Mouse (Mus musculus): ENCODE data around the gene Lmna. TPM values are rescaled to one million over a fixed set of nuclear protein-coding genes. Genes with fewer than 3 reads are reported as not detected.

Lmna gene
- polyA plus RNA-seq, 1 experiment from 2014 or later, result 96.0 TPM

- WGBS, result 41% methylated on average over 8 of the region's 8 CpGs
- Histone ChIP-seq H3K9ac (ENCODE audit: low read length) (0 out of 2 replicates have a peak overlapping the region, but pooled peaks have one; percentile 7), H3K4me2 (ENCODE audit: low read length) (peak overlapping the region; percentile 3; the same call in 1 of the 2 replicates), H3K4me1 (replicated peaks; ENCODE audit: control insufficient read depth, insufficient read depth, low read length) (peaks cover 40% of the 10 kb centered on the region), H3K9me3 (ENCODE audit: control insufficient read depth, low read length) (no peaks in the 10 kb centered on the region), H3K27me3 (replicated peaks; ENCODE audit: control insufficient read depth, insufficient read depth, low read length) (no peaks in the 10 kb centered on the region), H3K27ac (ENCODE audit: low read depth) (no peak overlapping the region), H3K4me3 (ENCODE audit: low read depth, low read length) (no peak overlapping the region), H3K36me3 (ENCODE audit: control insufficient read depth, insufficient read depth, low read length) (peaks cover 13% of the 10 kb centered on the region)
- no peak for DNase-seq (ENCODE audit: low spot score)
- ATAC-seq (replicated peaks; ENCODE audit: low FRiP score, low TSS enrichment, low read depth), result no peak
Measured at GRCm38 (mm10) chr3:88527565-88527964, 17.8 kb upstream of the Lmna start.

- Histone ChIP-seq H3K27me3 (replicated peaks; ENCODE audit: control insufficient read depth, insufficient read depth, low read length) (no peaks in the 10 kb centered on the region), H3K9ac (ENCODE audit: low read length) (no peak overlapping the region), H3K9me3 (ENCODE audit: control insufficient read depth, low read length) (no peaks in the 10 kb centered on the region), H3K4me3 (ENCODE audit: low read depth, low read length) (no peak overlapping the region), H3K36me3 (ENCODE audit: control insufficient read depth, insufficient read depth, low read length) (peaks cover 13% of the 10 kb centered on the region), H3K4me2 (ENCODE audit: low read length) (peak overlapping the region; percentile 23; the same call in 1 of the 2 replicates), H3K4me1 (replicated peaks; ENCODE audit: control insufficient read depth, insufficient read depth, low read length) (peaks cover 40% of the 10 kb centered on the region), H3K27ac (ENCODE audit: low read depth) (no peak overlapping the region)
- ATAC-seq (replicated peaks; ENCODE audit: low FRiP score, low TSS enrichment, low read depth), result peak; percentile 71
- peak; percentile 96 for DNase-seq (ENCODE audit: low spot score)
- WGBS, result 32% methylated on average over 17 of the region's 17 CpGs
Measured at GRCm38 (mm10) chr3:88526157-88527131, 16.7 kb upstream of the Lmna start.

- DNase-seq (ENCODE audit: low spot score) (no peak), ATAC-seq (replicated peaks; ENCODE audit: low FRiP score, low TSS enrichment, low read depth) (no peak)
- Histone ChIP-seq H3K4me2 (ENCODE audit: low read length) (no peak overlapping the region), H3K9me3 (ENCODE audit: control insufficient read depth, low read length) (no peaks in the 10 kb centered on the region), H3K36me3 (ENCODE audit: control insufficient read depth, insufficient read depth, low read length) (peaks cover 13% of the 10 kb centered on the region), H3K4me3 (ENCODE audit: low read depth, low read length) (no peak overlapping the region), H3K9ac (ENCODE audit: low read length) (no peak overlapping the region), H3K4me1 (replicated peaks; ENCODE audit: control insufficient read depth, insufficient read depth, low read length) (peaks cover 34% of the 10 kb centered on the region), H3K27me3 (replicated peaks; ENCODE audit: control insufficient read depth, insufficient read depth, low read length) (no peaks in the 10 kb centered on the region), H3K27ac (ENCODE audit: low read depth) (no peak overlapping the region)
- 84% methylated on average over 5 of the region's 5 CpGs for WGBS
Measured at GRCm38 (mm10) chr3:88525021-88525420, 15.3 kb upstream of the Lmna start.

GRCm38 (mm10) chr3:88523027-88523426 lies 13.3 kb upstream of the Lmna start:
- Histone ChIP-seq H3K4me2 (ENCODE audit: low read length) (no peak overlapping the region), H3K4me3 (ENCODE audit: low read depth, low read length) (no peak overlapping the region), H3K27ac (ENCODE audit: low read depth) (no peak overlapping the region), H3K4me1 (replicated peaks; ENCODE audit: control insufficient read depth, insufficient read depth, low read length) (peaks cover 19% of the 10 kb centered on the region), H3K27me3 (replicated peaks; ENCODE audit: control insufficient read depth, insufficient read depth, low read length) (no peaks in the 10 kb centered on the region), H3K9me3 (ENCODE audit: control insufficient read depth, low read length) (no peaks in the 10 kb centered on the region), H3K9ac (ENCODE audit: low read length) (no peak overlapping the region), H3K36me3 (ENCODE audit: control insufficient read depth, insufficient read depth, low read length) (peaks cover 13% of the 10 kb centered on the region)
- ATAC-seq (replicated peaks; ENCODE audit: low FRiP score, low TSS enrichment, low read depth), result no peak
- WGBS, result 85% methylated on average over 8 of the region's 8 CpGs
- no peak for DNase-seq (ENCODE audit: low spot score)

GRCm38 (mm10) chr3:88521803-88522331 lies 12.1 kb upstream of the Lmna start:
- no peak overlapping the region for H3K9ac ChIP-seq (ENCODE audit: low read length)
- H3K4me1 ChIP-seq (replicated peaks; ENCODE audit: control insufficient read depth, insufficient read depth, low read length), result 0 out of 2 replicates have a peak, but pooled peaks cover 12% of the 10 kb centered on the region
- no peak overlapping the region for H3K27ac ChIP-seq (ENCODE audit: low read depth)
- H3K9me3 ChIP-seq (ENCODE audit: control insufficient read depth, low read length), result no peaks in the 10 kb centered on the region
- peaks cover 13% of the 10 kb centered on the region for H3K36me3 ChIP-seq (ENCODE audit: control insufficient read depth, insufficient read depth, low read length)
- H3K4me2 ChIP-seq (ENCODE audit: low read length), result no peak overlapping the region
- no peak overlapping the region for H3K4me3 ChIP-seq (ENCODE audit: low read depth, low read length)
- no peaks in the 10 kb centered on the region for H3K27me3 ChIP-seq (replicated peaks; ENCODE audit: control insufficient read depth, insufficient read depth, low read length)
- WGBS, result 36% methylated on average over 9 of the region's 9 CpGs
- peak; percentile 87 for DNase-seq (ENCODE audit: low spot score)
- ATAC-seq (replicated peaks; ENCODE audit: low FRiP score, low TSS enrichment, low read depth), result peak; percentile 59; the same call in 1 of the 2 replicates

GRCm38 (mm10) chr3:88521156-88521555 lies 11.4 kb upstream of the Lmna start:
- no peak overlapping the region for H3K9ac ChIP-seq (ENCODE audit: low read length)
- H3K9me3 ChIP-seq (ENCODE audit: control insufficient read depth, low read length), result no peaks in the 10 kb centered on the region
- ATAC-seq (replicated peaks; ENCODE audit: low FRiP score, low TSS enrichment, low read depth) (no peak), DNase-seq (ENCODE audit: low spot score) (no peak)
- H3K4me2 ChIP-seq (ENCODE audit: low read length), result no peak overlapping the region
- H3K4me3 ChIP-seq (ENCODE audit: low read depth, low read length), result no peak overlapping the region
- no peak overlapping the region for H3K27ac ChIP-seq (ENCODE audit: low read depth)
- H3K36me3 ChIP-seq (ENCODE audit: control insufficient read depth, insufficient read depth, low read length), result peaks cover 13% of the 10 kb centered on the region
- WGBS, result 94% methylated on average over 6 of the region's 6 CpGs
- H3K27me3 ChIP-seq (replicated peaks; ENCODE audit: control insufficient read depth, insufficient read depth, low read length), result no peaks in the 10 kb centered on the region
- H3K4me1 ChIP-seq (replicated peaks; ENCODE audit: control insufficient read depth, insufficient read depth, low read length), result 0 out of 2 replicates have a peak, but pooled peaks cover 6% of the 10 kb centered on the region

- 79% methylated on average over 2 of the region's 2 CpGs for WGBS
- H3K4me1 ChIP-seq (replicated peaks; ENCODE audit: control insufficient read depth, insufficient read depth, low read length), result no peaks in the 10 kb centered on the region
- H3K4me3 ChIP-seq (ENCODE audit: low read depth, low read length), result no peak overlapping the region
- no peaks in the 10 kb centered on the region for H3K9me3 ChIP-seq (ENCODE audit: control insufficient read depth, low read length)
- ATAC-seq (replicated peaks; ENCODE audit: low FRiP score, low TSS enrichment, low read depth), result no peak
- no peak overlapping the region for H3K4me2 ChIP-seq (ENCODE audit: low read length)
- no peaks in the 10 kb centered on the region for H3K27me3 ChIP-seq (replicated peaks; ENCODE audit: control insufficient read depth, insufficient read depth, low read length)
- no peak for DNase-seq (ENCODE audit: low spot score)
- H3K27ac ChIP-seq (ENCODE audit: low read depth), result no peak overlapping the region
- H3K36me3 ChIP-seq (ENCODE audit: control insufficient read depth, insufficient read depth, low read length), result peaks cover 9% of the 10 kb centered on the region
- no peak overlapping the region for H3K9ac ChIP-seq (ENCODE audit: low read length)
Measured at GRCm38 (mm10) chr3:88520078-88520477, 10.3 kb upstream of the Lmna start.

- Histone ChIP-seq H3K4me2 (ENCODE audit: low read length) (no peak overlapping the region), H3K9me3 (ENCODE audit: control insufficient read depth, low read length) (no peaks in the 10 kb centered on the region), H3K27me3 (replicated peaks; ENCODE audit: control insufficient read depth, insufficient read depth, low read length) (no peaks in the 10 kb centered on the region), H3K4me3 (ENCODE audit: low read depth, low read length) (no peak overlapping the region), H3K4me1 (replicated peaks; ENCODE audit: control insufficient read depth, insufficient read depth, low read length) (peaks cover under 1% of the 10 kb centered on the region), H3K27ac (ENCODE audit: low read depth) (no peak overlapping the region), H3K36me3 (ENCODE audit: control insufficient read depth, insufficient read depth, low read length) (no peaks in the 10 kb centered on the region), H3K9ac (ENCODE audit: low read length) (no peak overlapping the region)
- no peak for ATAC-seq (replicated peaks; ENCODE audit: low FRiP score, low TSS enrichment, low read depth)
- no peak for DNase-seq (ENCODE audit: low spot score)
- WGBS, result 81% methylated on average over 4 of the region's 4 CpGs
Measured at GRCm38 (mm10) chr3:88518411-88518810, 8.7 kb upstream of the Lmna start.
